Mouse (Mus musculus) stomach, embryonic 15.5 days (tissue): ENCODE results near the gene BC030870. TPM values are rescaled to one million over a fixed set of nuclear protein-coding genes. Genes with fewer than 3 reads are reported as not detected.

Experiments used
- ATAC-seq: fragments of 200-750 bp; cut with Nextera tagmentation; 2 replicates; pipeline ENCODE4 v1.8.0; 2017; ENCODE audit warnings: low read depth, moderate number of reproducible peaks, moderate TSS enrichment; ENCODE audit not compliant: insufficient read depth, low FRiP score
- H3K27ac ChIP-seq: fragments of 300-500 bp; sonication (generic); 2 replicates; pipeline ENCODE4 v1.5.1; 2015; ENCODE audit warnings: mild to moderate bottlenecking, inconsistent platforms
- H3K27me3 ChIP-seq: fragments of 300-500 bp; sonication (generic); replicated peaks from 2 replicates; pipeline ENCODE4 v1.6.1; 2015; ENCODE audit warnings: inconsistent platforms
- H3K36me3 ChIP-seq: fragments of 300-500 bp; sonication (generic); 2 replicates; pipeline ENCODE4 v1.6.1; 2015; ENCODE audit warnings: inconsistent platforms
- H3K4me1 ChIP-seq: fragments of 300-500 bp; sonication (generic); 2 replicates; pipeline ENCODE4 v1.6.1; 2015; ENCODE audit warnings: inconsistent platforms
- H3K4me2 ChIP-seq: fragments of 300-500 bp; sonication (generic); 2 replicates; pipeline ENCODE4 v1.6.1; 2015; ENCODE audit warnings: mild to moderate bottlenecking, inconsistent platforms
- H3K4me3 ChIP-seq: fragments of 300-500 bp; sonication (generic); replicated peaks from 2 replicates; pipeline ENCODE4 v1.5.1; 2015; ENCODE audit warnings: inconsistent platforms
- H3K9ac ChIP-seq: fragments of 300-500 bp; sonication (generic); 2 replicates; pipeline ENCODE4 v1.6.1; 2015; ENCODE audit warnings: inconsistent platforms
- H3K9me3 ChIP-seq: fragments of 300-500 bp; sonication (generic); 2 replicates; pipeline ENCODE4 v1.6.1; 2016; ENCODE audit warnings: inconsistent platforms
- WGBS: fragments of 180-500 bp; shearing (Covaris S2); methylation state at CpG from one replicate; pipeline ENCODE4 v1.1.7; 2015; 5-methylcytosine and 5-hydroxymethylcytosine counted together
- polyA plus RNA-seq: library from polyadenylated mRNA; unstranded; fragments of >200 nt; fragmentation: Nextera tagmentation; extraction: Ambion mirVana; gene quantifications from 2 replicates; pipeline ENCODE4 v1.2.1, GENCODE M21; 2015

The BC030870 gene
- polyA plus RNA-seq, 1 experiment from 2014 or later = 9.8 TPM

DNA sequence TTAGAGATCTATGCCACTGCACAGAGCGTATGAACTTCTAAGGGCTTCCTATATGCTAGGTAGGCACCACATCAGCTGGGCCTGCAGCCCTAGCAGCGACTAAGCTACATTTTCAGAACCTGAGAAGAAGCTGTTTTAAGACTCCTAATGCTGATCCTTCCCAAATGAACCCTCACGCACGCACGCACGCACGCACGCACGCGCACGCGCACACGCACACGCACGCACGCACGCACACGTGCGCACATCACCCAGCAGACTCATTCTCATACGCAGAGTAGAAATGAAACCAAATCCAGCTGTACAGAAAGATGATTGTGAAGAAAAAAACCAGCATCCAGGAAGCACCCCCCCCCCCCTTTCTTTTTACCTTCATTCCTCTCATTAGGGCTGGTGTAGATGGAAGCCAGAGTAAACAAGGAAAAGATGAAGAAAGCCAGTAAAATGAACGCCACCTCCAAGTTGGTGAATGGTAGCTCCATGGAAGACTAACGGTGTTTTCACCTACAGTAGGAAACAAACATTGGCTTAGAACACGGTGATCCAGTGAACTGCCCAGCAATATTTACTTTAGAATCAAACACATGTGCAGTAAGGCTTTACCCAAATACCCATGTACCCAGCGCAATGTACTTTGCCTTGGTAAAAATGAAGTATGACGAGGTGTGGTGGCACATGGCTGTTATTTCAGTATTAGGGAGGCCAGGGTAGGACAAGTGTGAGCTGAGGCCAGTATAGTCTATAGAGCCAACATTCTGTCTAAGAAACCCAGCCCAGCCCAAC lies 21.2 kb downstream of the BC030870 start:
- H3K4me2 ChIP-seq = no peak overlapping the region
- no peaks in the 10 kb centered on the region for H3K27me3 ChIP-seq
- 89% methylated on average over 25 of the region's 25 CpGs for WGBS
- H3K9ac ChIP-seq = no peak overlapping the region
- H3K4me3 ChIP-seq = no peak overlapping the region
- H3K36me3 ChIP-seq = no peaks in the 10 kb centered on the region
- H3K27ac ChIP-seq = no peak overlapping the region
- H3K4me1 ChIP-seq = no peaks in the 10 kb centered on the region
- H3K9me3 ChIP-seq = no peaks in the 10 kb centered on the region
- ATAC-seq = no peak

DNA sequence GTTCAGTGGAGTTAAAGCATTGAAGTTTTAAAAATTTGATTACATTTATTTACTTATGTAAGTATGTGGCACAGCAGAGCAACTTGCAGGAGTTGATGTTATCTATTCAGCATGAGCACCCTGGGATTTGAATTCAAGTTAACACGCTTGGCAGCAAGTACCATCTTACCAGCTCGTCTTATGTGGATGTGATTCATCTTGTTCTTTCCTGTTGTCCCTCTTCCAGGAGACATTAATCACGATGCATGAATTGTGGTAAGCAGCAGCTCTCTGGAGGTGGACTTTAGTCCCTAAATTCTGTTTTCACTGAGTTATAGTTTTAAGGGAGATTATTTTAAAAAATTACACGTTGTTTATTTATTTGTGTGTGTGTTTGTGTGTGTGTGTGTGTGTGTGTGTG lies 25.3 kb downstream of the BC030870 start:
- H3K9ac ChIP-seq = no peak overlapping the region

DNA sequence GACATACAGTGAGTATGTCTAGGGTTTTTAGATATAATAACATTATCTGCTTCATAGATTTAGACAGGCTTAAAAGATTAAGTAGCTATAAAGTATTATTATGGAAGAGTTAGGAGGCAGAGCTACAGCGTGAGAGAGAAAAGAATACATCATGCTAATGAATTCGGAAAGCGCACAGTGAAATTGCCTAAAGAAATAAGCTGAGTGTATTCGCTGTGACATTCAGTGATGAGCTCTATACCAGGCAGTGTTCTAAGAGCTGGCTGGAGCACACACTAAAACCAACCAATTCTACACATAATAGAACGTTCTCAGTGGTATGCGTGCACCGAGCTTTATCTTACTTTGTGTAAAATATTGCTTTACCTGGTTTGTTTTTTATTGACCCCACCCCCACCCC lies 25.7 kb downstream of the BC030870 start:
- Histone ChIP-seq H3K4me3 (no peak overlapping the region), H3K9me3 (no peaks in the 10 kb centered on the region), H3K27me3 (no peaks in the 10 kb centered on the region), H3K27ac (no peak overlapping the region), H3K9ac (no peak overlapping the region), H3K4me1 (no peaks in the 10 kb centered on the region), H3K36me3 (no peaks in the 10 kb centered on the region), H3K4me2 (no peak overlapping the region)
- ATAC-seq = no peak
- WGBS = 81% methylated on average over 7 of the region's 7 CpGs

More for the DNA sequence above, 25.3 kb downstream of the BC030870 start:
- H3K27ac ChIP-seq = no peak overlapping the region
- no peak overlapping the region for H3K4me2 ChIP-seq
- no peaks in the 10 kb centered on the region for H3K27me3 ChIP-seq
- no peak overlapping the region for H3K4me3 ChIP-seq
- H3K36me3 ChIP-seq = no peaks in the 10 kb centered on the region
- H3K9me3 ChIP-seq = no peaks in the 10 kb centered on the region
- H3K4me1 ChIP-seq = no peaks in the 10 kb centered on the region
- 51% methylated on average over 4 of the region's 4 CpGs for WGBS
- ATAC-seq = no peak

DNA sequence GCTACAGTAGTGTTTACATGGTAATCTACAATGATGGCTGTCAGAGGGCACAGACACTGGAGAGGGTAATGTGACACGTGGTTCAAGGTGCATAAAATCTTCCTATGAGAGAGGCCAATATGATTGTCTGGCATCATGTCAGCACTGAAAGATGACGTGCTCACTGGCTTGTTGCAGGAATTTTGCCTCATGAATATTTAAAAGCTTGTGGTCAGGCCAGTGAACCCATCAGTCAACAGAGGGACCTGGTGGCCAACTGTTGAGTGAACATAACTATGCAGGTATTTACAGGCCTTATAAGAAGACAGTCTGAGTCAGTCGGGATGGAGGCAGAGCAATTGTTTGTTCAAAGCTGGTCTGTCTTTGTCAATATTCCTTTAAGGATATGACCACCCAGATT lies 29.6 kb downstream of the BC030870 start:
- no peaks in the 10 kb centered on the region for H3K4me1 ChIP-seq
- H3K36me3 ChIP-seq = no peaks in the 10 kb centered on the region
- H3K4me3 ChIP-seq = no peak overlapping the region
- no peak overlapping the region for H3K4me2 ChIP-seq
- no peak for ATAC-seq
- no peaks in the 10 kb centered on the region for H3K27me3 ChIP-seq
- no peak overlapping the region for H3K27ac ChIP-seq
- WGBS = 47% methylated on average over 3 of the region's 3 CpGs
- no peak overlapping the region for H3K9ac ChIP-seq
- H3K9me3 ChIP-seq = no peaks in the 10 kb centered on the region

DNA sequence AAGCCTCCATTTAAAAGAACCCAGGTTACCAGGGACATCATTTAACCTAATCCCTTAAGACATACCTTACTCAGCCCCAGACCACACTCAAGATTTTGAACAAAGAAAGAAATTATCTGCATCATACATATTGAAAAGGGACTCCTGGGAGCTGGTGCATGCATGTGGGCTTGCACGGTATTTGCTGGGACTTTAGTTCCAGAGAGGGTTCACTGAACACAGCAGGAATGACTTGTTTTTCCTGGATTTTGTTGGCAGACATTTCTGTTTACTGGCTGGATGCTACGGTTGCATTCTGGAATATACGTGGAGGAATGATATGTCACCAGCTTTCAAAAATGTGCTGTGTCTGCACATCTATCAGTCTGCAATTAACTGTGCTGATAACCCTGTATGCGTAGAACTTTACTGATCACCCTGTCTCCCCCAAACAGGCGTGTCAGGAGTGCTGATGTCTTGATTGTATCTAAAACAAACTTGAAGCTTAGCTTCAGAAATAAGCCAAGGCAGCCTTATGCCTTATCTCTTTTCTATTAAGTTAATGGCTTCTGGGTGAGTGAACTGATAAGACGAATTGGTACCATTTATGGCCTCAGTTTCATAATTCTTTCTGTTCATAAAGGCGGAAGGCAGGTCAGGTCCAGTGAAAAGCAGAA lies 31.5 kb downstream of the BC030870 start:
- H3K27ac ChIP-seq = no peak overlapping the region
- H3K4me2 ChIP-seq = no peak overlapping the region
- 41% methylated on average over 7 of the region's 7 CpGs for WGBS
- no peaks in the 10 kb centered on the region for H3K9me3 ChIP-seq
- no peak overlapping the region for H3K4me3 ChIP-seq
- ATAC-seq = no peak
- H3K36me3 ChIP-seq = no peaks in the 10 kb centered on the region
- H3K27me3 ChIP-seq = no peaks in the 10 kb centered on the region
- H3K9ac ChIP-seq = no peak overlapping the region
- H3K4me1 ChIP-seq = no peaks in the 10 kb centered on the region

DNA sequence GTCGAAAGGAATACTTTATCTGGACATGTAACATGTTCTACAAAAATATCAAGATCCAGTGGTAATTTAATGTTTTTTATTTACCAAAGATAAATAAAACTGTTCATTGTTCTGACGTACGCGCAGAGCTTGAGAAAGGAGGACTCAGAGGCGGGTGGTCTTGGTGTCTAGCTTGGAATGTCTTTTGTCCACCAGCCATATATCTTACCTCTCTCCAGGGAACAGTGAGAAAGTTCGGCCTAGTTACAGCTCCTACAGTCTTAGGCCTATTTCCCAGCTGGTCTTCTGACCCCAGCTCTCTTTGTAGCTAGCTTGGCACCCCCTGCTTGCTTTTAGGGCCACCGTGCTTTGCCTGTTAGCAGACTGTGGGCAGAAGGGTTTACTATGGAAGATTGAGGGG lies 39.6 kb downstream of the BC030870 start:
- Histone ChIP-seq H3K9me3 (no peaks in the 10 kb centered on the region), H3K27me3 (no peaks in the 10 kb centered on the region), H3K4me3 (no peak overlapping the region), H3K4me1 (no peaks in the 10 kb centered on the region), H3K36me3 (no peaks in the 10 kb centered on the region), H3K4me2 (no peak overlapping the region), H3K9ac (no peak overlapping the region), H3K27ac (no peak overlapping the region)
- WGBS = 64% methylated on average over 7 of the region's 7 CpGs
- no peak for ATAC-seq

GRCm38 (mm10) chr8:65088120-65088519 lies 41.2 kb downstream of the BC030870 start:
- Histone ChIP-seq H3K4me2 (no peak overlapping the region), H3K9me3 (no peaks in the 10 kb centered on the region), H3K4me1 (no peaks in the 10 kb centered on the region), H3K27me3 (no peaks in the 10 kb centered on the region), H3K36me3 (no peaks in the 10 kb centered on the region), H3K9ac (no peak overlapping the region), H3K4me3 (no peak overlapping the region), H3K27ac (no peak overlapping the region)
- WGBS = 90% methylated on average over 12 of the region's 12 CpGs
- no peak for ATAC-seq

DNA sequence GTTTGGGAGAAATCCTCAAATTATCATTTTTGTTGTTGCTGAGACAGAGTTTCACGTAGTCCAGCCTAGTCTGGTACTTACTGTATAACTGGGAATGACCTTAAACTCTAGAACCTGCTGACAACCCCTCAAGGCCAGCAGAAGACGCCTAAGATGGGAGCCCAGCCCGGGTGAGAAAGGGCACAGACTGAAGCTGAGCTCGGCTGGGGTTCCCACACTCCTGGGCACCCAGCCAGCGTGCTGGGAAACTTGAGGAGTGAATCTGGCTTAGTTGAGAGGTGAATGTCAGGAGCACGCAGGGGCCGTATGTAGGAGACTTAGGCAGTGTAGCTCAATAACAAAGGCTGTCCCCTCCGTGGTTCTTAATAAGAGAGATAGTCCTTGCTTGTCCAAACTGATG lies 41.7 kb downstream of the BC030870 start:
- Histone ChIP-seq H3K9ac (no peak overlapping the region), H3K4me1 (no peaks in the 10 kb centered on the region), H3K4me3 (no peak overlapping the region), H3K36me3 (no peaks in the 10 kb centered on the region), H3K4me2 (no peak overlapping the region), H3K9me3 (no peaks in the 10 kb centered on the region), H3K27me3 (no peaks in the 10 kb centered on the region), H3K27ac (no peak overlapping the region)
- WGBS = 67% methylated on average over 8 of the region's 8 CpGs
- ATAC-seq = no peak

- H3K9ac ChIP-seq = no peak overlapping the region
- H3K27me3 ChIP-seq = no peaks in the 10 kb centered on the region
- H3K9me3 ChIP-seq = no peaks in the 10 kb centered on the region
- WGBS = 74% methylated on average over 2 of the region's 2 CpGs
- H3K4me3 ChIP-seq = no peak overlapping the region
- no peaks in the 10 kb centered on the region for H3K36me3 ChIP-seq
- no peak overlapping the region for H3K4me2 ChIP-seq
- H3K4me1 ChIP-seq = no peaks in the 10 kb centered on the region
- no peak for ATAC-seq
- no peak overlapping the region for H3K27ac ChIP-seq
Observed at GRCm38 (mm10) chr8:65085680-65086079, 43.7 kb downstream of the BC030870 start.

GRCm38 (mm10) chr8:65080731-65081130 lies 48.6 kb downstream of the BC030870 start:
- H3K4me2 ChIP-seq = no peak overlapping the region
- H3K4me3 ChIP-seq = no peak overlapping the region
- no peak overlapping the region for H3K9ac ChIP-seq
- no peaks in the 10 kb centered on the region for H3K9me3 ChIP-seq
- 70% methylated on average over 9 of the region's 9 CpGs for WGBS
- no peaks in the 10 kb centered on the region for H3K4me1 ChIP-seq
- no peak for ATAC-seq
- no peak overlapping the region for H3K27ac ChIP-seq
- no peaks in the 10 kb centered on the region for H3K36me3 ChIP-seq
- H3K27me3 ChIP-seq = no peaks in the 10 kb centered on the region

DNA sequence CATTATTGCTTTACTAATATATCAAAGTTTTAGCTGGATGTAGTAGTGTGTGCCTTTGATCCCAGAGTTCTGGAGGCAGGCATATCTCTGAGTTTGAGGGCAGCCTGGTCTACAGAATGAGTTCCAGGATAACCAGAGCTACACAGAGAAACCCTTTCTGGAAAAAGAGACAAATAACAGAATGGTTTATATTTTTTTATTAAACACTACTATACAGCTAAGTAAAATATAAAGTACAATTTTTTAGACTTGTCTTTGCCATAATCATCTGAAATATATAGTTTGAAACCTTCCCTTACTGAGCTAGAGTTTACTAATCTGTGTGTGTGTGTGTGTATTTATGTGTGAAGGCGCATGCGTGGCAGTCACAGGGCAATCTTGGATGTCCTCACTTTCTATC lies 54.6 kb downstream of the BC030870 start, which contains the start of gene Gm10663:
Gene Gm10663 (plus strand): TSS at position 301 of the 400 bp plus-strand sequence.
- H3K9me3 ChIP-seq = no peaks in the 10 kb centered on the region
- no peak within 1 kb of the TSS for H3K27ac ChIP-seq
- H3K36me3 ChIP-seq = no peaks in the 10 kb centered on the region
- H3K4me2 ChIP-seq = no peak within 1 kb of the TSS
- no peaks in the 10 kb centered on the region for H3K4me1 ChIP-seq
- no peak for ATAC-seq
- H3K27me3 ChIP-seq = no peaks in the 10 kb centered on the region
- WGBS = 81% methylated on average over 2 of the region's 2 CpGs
- H3K4me3 ChIP-seq = no peak within 1 kb of the TSS
- H3K9ac ChIP-seq = no peak within 1 kb of the TSS

DNA sequence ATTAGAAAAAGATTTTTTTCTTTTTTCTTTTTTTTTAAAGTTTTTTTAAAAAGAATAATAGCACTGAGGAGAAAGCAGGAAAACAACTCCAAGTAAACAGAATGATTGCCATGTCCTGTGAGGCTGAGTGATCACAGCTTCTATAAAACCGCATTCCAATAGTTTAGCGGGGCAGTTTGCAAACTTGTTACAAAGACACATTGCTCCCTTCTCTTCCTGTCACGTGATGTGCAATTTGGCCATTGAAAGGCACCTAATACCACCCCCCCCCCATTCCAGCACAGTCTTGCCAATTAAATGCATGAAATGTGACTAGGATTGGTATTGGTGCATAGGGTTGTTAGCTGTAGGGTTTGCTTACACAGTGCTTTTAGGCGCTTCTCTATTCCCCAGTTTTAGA lies 58.4 kb downstream of the BC030870 start:
- H3K9me3 ChIP-seq = no peaks in the 10 kb centered on the region
- no peak overlapping the region for H3K4me2 ChIP-seq
- H3K36me3 ChIP-seq = no peaks in the 10 kb centered on the region
- no peak overlapping the region for H3K4me3 ChIP-seq
- no peak overlapping the region for H3K9ac ChIP-seq
- no peaks in the 10 kb centered on the region for H3K4me1 ChIP-seq
- WGBS = 58% methylated on average over 4 of the region's 4 CpGs
- no peaks in the 10 kb centered on the region for H3K27me3 ChIP-seq
- no peak for ATAC-seq
- no peak overlapping the region for H3K27ac ChIP-seq
